Mouse (Mus musculus): ENCODE data around the gene Slc44a4.

Slc44a4 gene

DNA sequence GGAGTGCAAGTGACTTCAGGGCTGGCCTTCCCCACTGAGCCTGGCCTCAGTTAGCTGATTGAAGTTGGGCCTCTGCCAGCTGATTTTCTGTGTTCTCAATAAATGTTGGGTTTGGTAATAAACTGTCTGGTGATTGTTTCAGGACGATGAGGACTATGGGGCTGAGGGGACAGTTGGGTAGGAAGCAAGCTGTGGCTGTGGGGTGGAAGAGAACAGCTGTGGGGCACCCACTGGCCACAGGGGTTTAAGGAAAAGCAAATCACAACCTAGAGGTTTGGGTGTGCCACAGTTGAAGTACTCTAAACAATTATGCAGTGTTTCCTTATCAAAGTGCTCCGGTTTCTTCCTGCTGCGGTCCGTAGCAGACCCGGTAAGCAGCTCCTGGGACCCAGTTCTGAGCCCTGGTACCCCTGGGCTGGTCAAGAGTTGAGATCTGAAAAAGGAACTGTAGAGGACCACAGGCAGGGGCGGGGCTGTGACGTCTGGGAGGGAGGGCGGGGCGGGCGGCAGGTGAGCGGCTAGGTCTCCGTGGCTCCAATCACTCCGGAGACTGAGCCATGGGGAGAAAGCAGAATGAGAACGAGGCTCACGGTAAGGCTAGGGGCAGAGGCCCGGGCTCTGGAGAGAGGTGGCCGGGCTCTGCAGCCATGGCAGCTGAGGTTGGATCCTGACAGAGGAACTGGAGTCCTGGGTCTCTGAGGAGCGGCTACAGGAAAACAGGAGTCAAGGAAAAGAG is at the start of gene Slc44a4:
Gene Slc44a4 (plus strand): TSS at position 537 of the 736 bp plus-strand sequence.
- no peak for DNase-seq (ENCODE audit: low spot score in 2 of 2)

- no peak for DNase-seq (ENCODE audit: low spot score in 2 of 2)
Observed at GRCm38 (mm10) chr17:34865981-34866380, 48.3 kb upstream of the Slc44a4 start.

DNA sequence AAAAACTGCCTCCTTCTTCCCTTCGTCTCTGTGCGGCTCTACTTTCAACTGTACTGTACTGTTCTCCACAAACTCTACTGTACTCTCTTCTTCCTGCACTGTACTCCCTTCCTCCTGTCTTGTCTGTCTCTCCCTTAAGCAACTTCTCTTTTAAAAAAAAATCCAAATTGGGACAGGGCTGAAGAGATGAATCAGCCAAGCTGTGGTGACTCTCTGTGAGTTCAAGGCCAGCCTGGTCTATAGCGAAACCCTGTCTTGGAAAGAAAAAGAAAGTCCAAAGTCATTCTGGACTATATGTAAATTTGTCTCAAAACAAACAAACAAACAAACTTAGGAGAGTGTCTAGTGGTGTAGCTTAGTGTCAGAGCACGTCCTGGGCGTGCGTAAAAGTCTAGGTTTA is 39.9 kb upstream of the Slc44a4 start:
- no peak for DNase-seq (ENCODE audit: low spot score in 2 of 2)

- no peak for DNase-seq (ENCODE audit: low spot score in 2 of 2)
Observed at GRCm38 (mm10) chr17:34879336-34879879, 34.9 kb upstream of the Slc44a4 start, which contains the start of gene Zbtb12. Gene Zbtb12 (plus strand): TSS chr17:34879483.

GRCm38 (mm10) chr17:34881166-34881565 is 33.1 kb upstream of the Slc44a4 start:
- DNase-seq (ENCODE audit: low spot score in 2 of 2) = no peak

- DNase-seq (ENCODE audit: low spot score in 2 of 2) = no peak
Observed at GRCm38 (mm10) chr17:34881683-34882310, 32.5 kb upstream of the Slc44a4 start, which contains the start of gene Gm20547. Gene Gm20547 (minus strand): TSS chr17:34882042.

GRCm38 (mm10) chr17:34883332-34883731 is 30.9 kb upstream of the Slc44a4 start:
- no peak for DNase-seq (ENCODE audit: low spot score in 2 of 2)

DNA sequence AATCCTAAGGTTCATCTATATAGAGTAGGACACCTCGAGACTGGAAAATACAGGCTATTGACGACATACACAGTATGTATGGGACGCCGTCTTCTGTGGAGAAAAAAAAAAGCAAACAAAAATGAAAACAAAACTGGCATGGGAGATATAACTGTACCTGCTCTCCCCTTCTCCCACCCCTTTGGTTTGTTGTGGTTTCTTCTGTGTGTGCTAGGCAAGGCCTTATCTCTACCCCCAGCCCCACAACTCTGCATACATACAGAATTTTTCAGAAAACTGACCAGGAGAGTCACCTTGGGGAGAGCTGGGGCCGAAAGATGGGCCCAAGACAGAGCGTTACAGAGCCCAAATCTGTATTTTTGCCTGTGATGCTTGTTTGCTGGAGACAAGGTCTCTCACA is 29.6 kb upstream of the Slc44a4 start:
- DNase-seq (ENCODE audit: low spot score in 2 of 2) = no peak

DNA sequence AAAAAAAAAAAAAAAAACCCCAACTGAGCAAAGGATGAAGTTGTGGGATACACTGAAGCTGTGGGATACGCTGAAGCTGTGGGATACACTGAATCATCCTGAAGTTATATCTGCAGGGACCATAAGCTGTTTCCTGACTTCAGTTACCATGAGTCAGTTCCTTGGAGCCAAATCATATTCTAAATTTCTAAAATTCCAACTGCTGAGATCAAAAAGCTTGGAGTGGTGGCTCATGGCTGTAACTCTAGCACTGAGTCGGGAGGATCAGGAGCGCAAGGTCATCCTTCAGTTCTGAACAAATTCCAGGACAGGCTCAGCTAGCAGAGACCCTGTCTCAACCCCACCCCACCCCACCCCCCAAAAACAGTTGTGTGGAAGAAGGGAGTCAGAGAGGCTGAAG is 28.7 kb upstream of the Slc44a4 start:
- no peak for DNase-seq (ENCODE audit: low spot score in 2 of 2)

DNA sequence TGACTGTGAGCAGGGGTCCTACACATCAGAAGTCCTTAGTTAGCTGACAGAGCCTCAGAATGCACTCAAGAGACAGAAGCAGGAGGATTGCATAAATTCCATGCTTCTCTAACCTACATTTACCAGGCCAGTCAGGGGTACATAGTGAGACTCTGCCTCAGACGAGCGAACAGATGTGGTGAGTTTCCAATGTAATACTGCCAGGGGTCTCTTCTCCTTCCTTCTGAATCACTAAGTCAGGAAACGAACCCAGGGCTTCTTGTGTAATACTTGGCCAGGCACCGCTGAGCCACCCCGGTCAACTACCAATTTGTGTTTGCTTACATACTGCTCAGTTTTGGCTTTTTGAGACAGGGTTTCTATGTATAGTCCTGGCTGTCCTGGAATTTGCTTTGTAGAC is 26.3 kb upstream of the Slc44a4 start:
- DNase-seq (ENCODE audit: low spot score in 2 of 2) = no peak

GRCm38 (mm10) chr17:34890074-34890743 is 24.1 kb upstream of the Slc44a4 start:
- DNase-seq (ENCODE audit: low spot score in 2 of 2) = no peak

- DNase-seq (ENCODE audit: low spot score in 2 of 2) = no peak
Observed at GRCm38 (mm10) chr17:34891377-34891776, 22.9 kb upstream of the Slc44a4 start.

DNA sequence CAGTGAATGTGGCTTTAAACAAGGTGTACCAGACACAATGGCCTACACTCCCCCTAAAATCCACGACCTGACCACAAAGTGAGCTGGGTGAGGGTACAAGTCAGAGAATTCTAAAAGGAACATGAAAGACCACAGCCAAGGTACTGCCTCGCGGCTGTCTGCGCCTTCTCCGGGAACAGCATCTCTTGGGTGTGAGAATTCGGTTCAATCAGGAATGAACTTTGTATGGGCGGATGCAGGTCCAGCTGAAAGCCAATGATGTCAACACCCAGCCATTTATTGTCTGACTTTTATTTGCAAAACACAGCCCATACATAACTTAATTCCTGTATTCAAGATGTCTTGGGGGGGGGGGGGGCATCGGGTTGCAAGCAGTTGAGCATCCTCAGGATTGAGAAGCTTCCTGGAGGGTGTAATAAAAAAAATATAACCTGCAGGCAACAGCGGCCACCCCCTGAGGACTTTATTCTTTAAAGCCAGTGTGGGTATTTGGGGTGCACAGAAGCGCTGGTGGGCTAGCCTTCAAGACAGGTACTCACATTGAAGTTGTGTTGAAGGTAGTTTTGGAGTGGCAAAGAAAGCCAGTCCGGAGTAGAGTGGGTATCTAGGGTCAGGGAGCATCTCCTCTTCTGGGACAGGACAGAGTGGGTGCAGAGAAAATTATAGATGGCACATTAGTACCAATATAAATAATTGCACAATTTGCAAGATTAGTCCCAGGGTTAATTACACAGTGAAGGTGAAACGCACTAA is 21.0 kb upstream of the Slc44a4 start:
- DNase-seq (ENCODE audit: low spot score in 2 of 2) = no peak

- DNase-seq (ENCODE audit: low spot score in 2 of 2) = peak; percentile 85 to 87
Observed at GRCm38 (mm10) chr17:34894074-34894597, 20.1 kb upstream of the Slc44a4 start.

DNA sequence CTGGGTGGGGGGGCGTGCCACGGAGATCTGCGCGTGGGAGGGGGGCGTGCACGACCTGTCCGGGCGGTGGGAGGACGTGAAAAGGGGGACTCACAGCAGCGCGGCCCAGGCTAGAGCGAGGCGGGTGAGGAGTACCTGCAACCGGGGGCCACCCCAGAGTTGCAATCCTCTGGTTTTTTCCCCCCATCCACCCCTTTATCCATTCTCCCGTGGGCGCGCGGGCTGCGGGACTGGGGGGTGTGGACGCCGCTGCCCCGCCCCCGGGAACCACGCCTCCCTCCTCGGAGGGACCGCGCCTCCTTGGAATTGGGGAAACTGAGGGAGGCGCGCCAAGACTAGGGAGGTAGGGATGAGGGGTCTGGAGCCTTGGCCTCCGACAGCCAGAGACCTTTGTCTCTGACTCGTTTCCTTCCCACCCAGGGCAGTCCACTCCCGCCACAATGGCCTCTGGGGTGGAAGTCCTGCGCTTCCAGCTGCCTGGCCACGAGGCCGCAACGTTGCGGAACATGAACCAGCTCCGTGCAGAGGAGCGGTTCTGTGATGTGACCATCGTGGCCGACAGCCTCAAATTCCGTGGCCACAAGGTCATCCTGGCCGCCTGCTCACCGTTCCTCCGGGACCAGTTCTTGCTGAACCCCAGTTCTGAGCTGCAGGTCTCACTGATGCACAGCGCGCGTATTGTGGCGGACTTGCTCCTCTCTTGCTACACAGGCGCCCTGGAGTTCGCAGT is 19.3 kb upstream of the Slc44a4 start:
- DNase-seq (ENCODE audit: low spot score in 2 of 2) = no peak

DNA sequence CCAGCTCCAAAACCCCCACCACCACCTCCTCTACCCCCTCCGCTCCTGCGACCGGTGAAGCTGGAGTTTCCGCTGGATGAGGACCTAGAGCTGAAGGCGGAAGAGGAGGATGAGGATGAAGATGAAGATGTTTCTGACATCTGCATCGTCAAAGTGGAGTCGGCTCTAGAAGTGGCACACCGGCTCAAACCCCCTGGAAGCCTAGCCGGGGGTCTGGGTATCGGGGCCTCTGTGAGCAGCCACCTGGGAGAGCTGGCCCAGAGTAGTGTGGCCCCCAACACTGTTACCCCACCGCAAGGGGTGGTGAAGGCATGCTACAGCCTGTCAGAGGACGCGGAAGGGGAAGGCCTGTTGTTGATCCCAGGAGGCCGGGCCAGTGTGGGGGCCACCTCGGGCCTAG is 18.5 kb upstream of the Slc44a4 start:
- DNase-seq (ENCODE audit: low spot score in 2 of 2) = no peak

DNA sequence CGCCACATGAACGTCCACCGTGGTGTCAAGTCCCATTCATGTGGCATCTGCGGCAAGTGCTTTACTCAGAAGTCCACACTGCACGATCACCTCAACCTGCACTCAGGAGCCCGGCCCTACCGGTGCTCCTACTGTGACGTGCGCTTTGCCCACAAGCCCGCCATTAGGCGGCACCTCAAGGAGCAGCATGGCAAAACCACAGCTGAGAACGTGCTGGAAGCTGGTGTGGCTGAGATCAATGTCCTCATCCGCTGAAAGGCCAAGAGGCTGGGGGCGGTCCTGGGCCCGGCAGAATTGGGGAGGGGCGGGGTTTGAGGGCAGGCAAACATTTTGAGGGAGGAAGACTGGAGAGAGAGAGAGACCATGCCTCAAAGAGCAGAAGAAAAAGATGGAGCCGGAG is 17.9 kb upstream of the Slc44a4 start:
- peak; percentile 73 to 79 for DNase-seq (ENCODE audit: low spot score in 2 of 2)

GRCm38 (mm10) chr17:34897373-34898159 is 16.7 kb upstream of the Slc44a4 start:
- no peak for DNase-seq (ENCODE audit: low spot score in 2 of 2)

GRCm38 (mm10) chr17:34898160-34898586 is 16.1 kb upstream of the Slc44a4 start, which contains the start of the genes C2 and Ehmt2:
Gene C2 (minus strand): TSS chr17:34898265.
Gene Ehmt2 (plus strand): TSS chr17:34898469.
- DNase-seq (ENCODE audit: low spot score in 2 of 2) = peak; percentile 47 to 64

GRCm38 (mm10) chr17:34898706-34899052 is 15.6 kb upstream of the Slc44a4 start:
- no peak for DNase-seq (ENCODE audit: low spot score in 2 of 2)

All from natural killer cell, adult 2 months (primary cell).